Mouse (Mus musculus) embryonic fibroblast, embryonic 13.5 days (primary cell): ENCODE data around the gene Ntmt1.

Experiments used
- CTCF ChIP-seq: IDR thresholded peaks from 2 replicates; pipeline ENCODE4 v1.5.1; 2011; ENCODE audit warnings: mild to moderate bottlenecking, control low read depth, low read length, moderate library complexity, borderline replicate concordance; ENCODE audit not compliant: insufficient read depth
- POLR2A ChIP-seq: IDR thresholded peaks from 2 replicates; pipeline ENCODE4 v1.6.1; 2011; ENCODE audit warnings: low read depth, mild to moderate bottlenecking, control low read depth, low read length, moderate library complexity

DNA sequence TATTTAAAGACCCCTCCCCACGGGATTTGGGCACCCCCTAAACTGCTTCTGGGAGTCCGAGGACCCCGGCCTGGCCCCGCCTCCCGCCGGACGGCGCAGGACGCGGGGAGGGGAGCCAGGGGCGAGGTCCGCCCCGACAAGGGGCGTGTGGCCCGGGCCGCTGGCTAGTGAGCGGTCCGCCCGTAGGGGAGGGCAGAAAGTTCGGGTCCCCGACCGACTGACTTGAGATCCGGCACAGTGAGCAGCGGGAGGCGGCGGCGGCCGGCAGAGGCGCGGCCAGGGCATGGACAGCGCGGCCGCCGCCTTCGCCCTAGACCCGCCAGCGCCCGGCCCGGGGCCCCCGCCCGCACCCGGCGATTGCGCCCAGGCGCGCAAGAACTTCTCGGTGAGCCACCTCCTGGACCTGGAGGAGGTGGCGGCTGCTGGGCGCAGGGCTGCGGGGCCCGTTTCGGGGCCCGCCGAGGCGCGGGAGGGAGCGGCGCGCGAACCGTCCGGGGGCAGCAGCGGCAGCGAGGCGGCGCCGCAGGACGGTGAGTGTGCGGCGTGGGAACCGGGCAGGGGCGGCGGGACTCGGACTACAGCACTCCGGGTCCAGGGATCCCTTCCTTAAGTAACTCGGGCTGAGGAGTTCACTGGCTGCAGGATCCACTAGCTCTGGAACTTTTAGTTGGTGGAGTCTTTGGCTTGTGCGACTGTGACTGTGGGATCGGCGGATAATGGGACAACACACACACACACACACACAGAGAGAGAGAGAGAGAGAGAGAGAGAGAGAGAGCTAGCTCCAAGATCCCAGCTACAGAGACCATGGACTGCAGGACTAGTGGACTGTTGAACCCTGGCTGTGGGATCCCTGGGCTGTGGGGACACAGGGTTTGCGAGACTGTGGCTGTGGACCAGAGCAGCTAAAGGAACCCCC is 37.8 kb downstream of the Ntmt1 start:
- TF ChIP-seq POLR2A (peak; percentile 75), CTCF (no peak)
